Mouse (Mus musculus) forebrain, embryonic 15.5 days (tissue): ENCODE measurements around the gene Astl. TPM values are rescaled to one million over a fixed set of nuclear protein-coding genes. Genes with fewer than 3 reads are reported as not detected.
A peak's percentile ranks its signal among the peaks of the same experiment; 100 is the strongest.

ENCODE experiments used
- ATAC-seq: fragments of 200-750 bp; cut with Nextera tagmentation; replicated peaks from 2 replicates; pipeline ENCODE4 v1.8.0; 2017; ENCODE audit warnings: mild to moderate bottlenecking, moderate TSS enrichment, moderate library complexity
- H3K27ac ChIP-seq: fragments of 300-500 bp; sonication (generic); replicated peaks from 2 replicates; pipeline ENCODE4 v1.5.1; 2015; ENCODE audit warnings: mild to moderate bottlenecking, inconsistent platforms
- H3K27me3 ChIP-seq: fragments of 300-500 bp; sonication (generic); 2 replicates; pipeline ENCODE4 v1.6.1; 2015; ENCODE audit warnings: inconsistent platforms
- H3K36me3 ChIP-seq: fragments of 300-500 bp; sonication (generic); 2 replicates; pipeline ENCODE4 v1.6.1; 2015; ENCODE audit warnings: mild to moderate bottlenecking, inconsistent platforms
- H3K4me1 ChIP-seq: fragments of 300-500 bp; sonication (generic); 2 replicates; pipeline ENCODE4 v1.6.1; 2015; ENCODE audit warnings: inconsistent platforms
- H3K4me2 ChIP-seq: fragments of 300-500 bp; sonication (generic); replicated peaks from 2 replicates; pipeline ENCODE4 v1.6.1; 2015; ENCODE audit warnings: mild to moderate bottlenecking, inconsistent platforms
- H3K4me3 ChIP-seq: fragments of 300-500 bp; sonication (generic); 2 replicates; pipeline ENCODE4 v1.5.1; 2015; ENCODE audit warnings: mild to moderate bottlenecking, inconsistent platforms
- H3K9ac ChIP-seq: fragments of 300-500 bp; sonication (generic); replicated peaks from 2 replicates; pipeline ENCODE4 v1.6.1; 2015; ENCODE audit warnings: mild to moderate bottlenecking, inconsistent platforms
- H3K9me3 ChIP-seq: fragments of 300-500 bp; sonication (generic); 2 replicates; pipeline ENCODE4 v1.6.1; 2016; ENCODE audit warnings: inconsistent platforms
- WGBS: fragments of 180-500 bp; shearing (Covaris S2); methylation state at CpG from one replicate; pipeline ENCODE4 v1.1.7; 2015; ENCODE audit warnings: mixed read lengths; 5-methylcytosine and 5-hydroxymethylcytosine counted together
- polyA plus RNA-seq: library from polyadenylated mRNA; unstranded; fragments of >200 nt; fragmentation: Nextera tagmentation; extraction: Ambion mirVana; gene quantifications from 2 replicates; pipeline ENCODE4 v1.2.1, GENCODE M21; 2015

Gene Astl
- polyA plus RNA-seq, 1 experiment from 2014 or later = not detected

DNA sequence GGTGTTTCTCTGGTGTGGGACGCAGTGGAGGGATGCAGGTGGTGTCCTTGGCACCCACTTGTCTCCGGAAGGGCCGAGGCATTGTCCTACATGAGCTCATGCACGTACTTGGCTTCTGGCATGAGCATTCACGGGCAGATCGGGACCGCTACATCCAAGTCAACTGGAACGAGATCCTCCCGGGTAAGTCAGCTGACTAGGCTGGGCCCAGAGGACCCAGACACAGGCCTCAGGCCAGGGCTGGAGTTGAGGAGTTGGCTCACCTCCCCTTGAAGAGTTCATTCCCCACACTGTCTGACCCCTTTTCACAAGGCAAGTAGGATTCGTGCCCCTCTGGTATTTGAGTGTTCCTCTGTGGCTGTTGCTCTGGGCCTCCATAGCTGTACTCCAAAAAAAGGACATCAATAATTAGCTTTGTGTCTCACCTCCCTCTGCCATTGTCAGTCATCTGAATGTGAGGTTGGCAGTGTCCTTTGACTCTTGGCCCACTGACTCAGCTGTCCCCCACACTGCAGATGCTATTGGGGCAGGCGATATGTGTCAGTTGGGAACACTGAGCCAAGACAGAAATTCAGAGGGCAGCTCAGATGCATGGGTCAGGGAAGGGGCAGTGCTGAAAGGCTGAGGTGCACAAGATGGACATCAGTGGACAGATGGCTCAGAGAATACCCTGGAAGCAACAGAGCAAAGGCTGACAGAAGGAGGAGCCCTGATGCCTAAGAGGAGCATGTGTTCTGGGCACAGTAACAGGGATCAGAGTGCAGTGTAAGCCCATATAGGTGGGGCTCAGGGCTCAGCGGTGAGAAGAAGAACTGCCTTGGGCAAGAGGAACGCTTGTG, 8.9 kb downstream of the Astl start:
- H3K9me3 ChIP-seq = no peaks in the 10 kb centered on the region
- no peak for ATAC-seq
- 78% methylated on average over 13 of the region's 13 CpGs for WGBS

DNA sequence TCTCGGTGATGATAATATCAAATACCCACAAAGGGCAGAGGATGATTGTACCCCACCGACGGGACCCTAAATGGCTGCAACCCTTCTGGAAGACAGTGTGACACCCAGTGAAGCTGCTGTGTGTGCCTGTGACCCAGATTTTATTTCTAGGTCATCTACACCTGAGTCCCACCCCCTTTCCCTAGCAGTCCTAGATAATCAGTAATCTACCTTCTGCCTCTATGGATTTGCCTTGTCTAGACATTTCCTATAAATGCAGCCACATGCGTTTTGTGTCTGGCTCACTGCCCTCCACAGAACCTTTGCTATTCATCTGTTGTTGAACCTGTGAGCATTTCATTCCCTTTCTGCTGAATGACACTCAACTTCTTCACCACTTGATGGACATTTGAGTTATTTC, 15.4 kb downstream of the Astl start:
- WGBS = 91% methylated on average over 4 of the region's 4 CpGs

More for the DNA sequence above, 8.9 kb downstream of the Astl start:
- Histone ChIP-seq H3K27ac (no peak overlapping the region), H3K4me1 (no peaks in the 10 kb centered on the region), H3K36me3 (no peaks in the 10 kb centered on the region), H3K4me3 (no peak overlapping the region), H3K4me2 (no peak overlapping the region), H3K27me3 (no peaks in the 10 kb centered on the region), H3K9ac (no peak overlapping the region)

DNA sequence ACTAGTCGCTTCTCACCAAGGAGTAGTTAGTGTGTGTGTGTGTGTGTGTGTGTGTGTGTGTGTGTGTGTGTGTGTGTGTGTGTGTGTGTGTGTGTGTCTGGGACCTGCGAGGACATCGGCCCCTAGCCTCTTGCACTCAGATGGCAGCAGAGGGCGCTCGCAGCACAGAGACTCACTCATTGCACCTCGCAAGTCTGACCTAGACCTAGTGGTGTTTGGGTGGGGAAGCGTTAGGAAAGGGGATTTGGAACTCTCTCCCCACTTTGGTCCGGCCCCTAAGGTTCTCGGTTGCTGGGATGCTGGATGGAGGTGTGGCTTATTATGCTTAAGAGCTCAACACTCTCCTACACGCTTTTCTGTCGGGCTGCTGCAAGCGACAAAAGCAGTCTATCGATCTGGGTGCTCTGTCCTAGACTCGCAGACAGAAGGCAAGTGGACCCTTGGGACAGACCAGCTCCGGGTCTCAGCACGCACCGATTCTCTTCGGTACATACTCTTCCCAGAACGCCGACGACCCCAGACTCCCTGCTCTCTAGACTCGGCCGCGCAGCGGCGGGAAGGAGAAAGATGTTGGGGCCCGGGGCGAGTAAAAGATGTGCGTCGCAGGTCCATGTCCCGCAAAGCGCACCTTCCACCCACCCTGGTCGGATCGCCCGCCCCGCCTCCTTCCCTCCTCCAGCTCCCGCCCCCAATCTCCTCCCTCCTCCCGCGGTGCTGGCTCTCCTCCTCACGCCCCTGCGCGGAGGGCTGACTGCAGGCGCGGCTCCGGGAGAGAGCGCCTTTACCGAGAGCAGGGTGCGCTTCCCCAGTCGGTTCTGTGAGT, 24.2 kb downstream of the Astl start, which contains the start of gene Adra2b:
TSS of gene Adra2b (plus strand) at position 750 of the 823 bp plus-strand sequence.
- H3K9me3 ChIP-seq = no peaks in the 10 kb centered on the region
- H3K36me3 ChIP-seq = no peaks in the 10 kb centered on the region
- peak; percentile 72 for ATAC-seq
- H3K27ac ChIP-seq = no peak within 1 kb of the TSS
- H3K4me1 ChIP-seq = peaks cover 17% of the 10 kb centered on the region
- H3K4me3 ChIP-seq = peak within 1 kb of the TSS; percentile 46
- peak within 1 kb of the TSS; percentile 31 for H3K9ac ChIP-seq
- under 1% methylated on average over 48 of the region's 49 CpGs for WGBS
- peaks cover 60% of the 10 kb centered on the region for H3K27me3 ChIP-seq
- H3K4me2 ChIP-seq = peak within 1 kb of the TSS; percentile 83

More for the DNA sequence above, 15.4 kb downstream of the Astl start:
- H3K9ac ChIP-seq = no peak overlapping the region
- H3K27me3 ChIP-seq = 0 out of 2 replicates have a peak, but pooled peaks cover 5% of the 10 kb centered on the region
- no peaks in the 10 kb centered on the region for H3K4me1 ChIP-seq
- no peak overlapping the region for H3K4me2 ChIP-seq
- H3K36me3 ChIP-seq = no peaks in the 10 kb centered on the region
- no peak overlapping the region for H3K27ac ChIP-seq
- no peak for ATAC-seq
- H3K4me3 ChIP-seq = no peak overlapping the region
- no peaks in the 10 kb centered on the region for H3K9me3 ChIP-seq

DNA sequence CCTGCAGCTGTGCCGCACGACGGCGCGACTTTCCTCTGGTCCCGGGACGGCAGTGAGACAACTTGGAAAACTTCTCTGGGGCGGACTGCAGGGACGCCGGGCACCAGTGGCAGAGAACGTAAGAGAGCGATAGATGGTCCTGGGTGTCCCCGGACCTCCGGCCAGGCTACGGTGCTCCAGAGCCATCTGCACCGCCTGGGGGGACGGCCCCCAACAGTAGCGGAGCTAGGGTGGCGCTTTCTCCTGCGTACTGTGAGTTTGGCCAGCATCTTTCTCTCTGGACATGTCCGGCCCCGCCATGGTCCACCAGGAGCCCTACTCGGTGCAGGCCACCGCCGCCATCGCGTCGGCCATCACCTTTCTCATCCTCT, 24.8 kb downstream of the Astl start:
- Histone ChIP-seq H3K4me2 (peak overlapping the region; percentile 83), H3K9me3 (no peaks in the 10 kb centered on the region), H3K27ac (no peak overlapping the region), H3K36me3 (no peaks in the 10 kb centered on the region), H3K27me3 (peaks cover 60% of the 10 kb centered on the region), H3K4me3 (peak overlapping the region; percentile 46), H3K9ac (peak overlapping the region; percentile 31), H3K4me1 (peaks cover 17% of the 10 kb centered on the region)
- 2% methylated on average over 28 of the region's 28 CpGs for WGBS
- ATAC-seq = peak; percentile 53; the same call in 1 of the 2 replicates

DNA sequence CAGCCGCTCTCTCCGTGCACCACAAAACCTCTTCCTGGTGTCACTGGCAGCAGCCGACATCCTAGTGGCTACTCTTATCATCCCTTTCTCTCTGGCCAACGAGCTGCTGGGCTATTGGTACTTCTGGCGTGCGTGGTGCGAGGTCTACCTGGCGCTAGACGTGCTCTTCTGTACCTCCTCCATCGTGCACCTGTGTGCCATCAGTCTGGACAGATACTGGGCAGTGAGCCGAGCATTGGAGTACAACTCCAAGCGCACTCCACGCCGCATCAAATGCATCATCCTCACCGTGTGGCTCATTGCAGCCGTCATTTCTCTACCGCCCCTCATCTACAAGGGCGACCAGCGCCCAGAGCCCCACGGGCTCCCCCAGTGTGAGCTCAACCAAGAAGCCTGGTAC, 25.3 kb downstream of the Astl start:
- no peak overlapping the region for H3K27ac ChIP-seq
- peak overlapping the region; percentile 83 for H3K4me2 ChIP-seq
- peaks cover 60% of the 10 kb centered on the region for H3K27me3 ChIP-seq
- H3K4me1 ChIP-seq = peaks cover 17% of the 10 kb centered on the region
- H3K9me3 ChIP-seq = no peaks in the 10 kb centered on the region
- 0 out of 2 replicates have a peak overlapping the region, but pooled peaks have one; percentile 7 for H3K9ac ChIP-seq
- no peak for ATAC-seq
- peak overlapping the region; percentile 46 for H3K4me3 ChIP-seq
- H3K36me3 ChIP-seq = no peaks in the 10 kb centered on the region
- WGBS = 7% methylated on average over 20 of the region's 20 CpGs

DNA sequence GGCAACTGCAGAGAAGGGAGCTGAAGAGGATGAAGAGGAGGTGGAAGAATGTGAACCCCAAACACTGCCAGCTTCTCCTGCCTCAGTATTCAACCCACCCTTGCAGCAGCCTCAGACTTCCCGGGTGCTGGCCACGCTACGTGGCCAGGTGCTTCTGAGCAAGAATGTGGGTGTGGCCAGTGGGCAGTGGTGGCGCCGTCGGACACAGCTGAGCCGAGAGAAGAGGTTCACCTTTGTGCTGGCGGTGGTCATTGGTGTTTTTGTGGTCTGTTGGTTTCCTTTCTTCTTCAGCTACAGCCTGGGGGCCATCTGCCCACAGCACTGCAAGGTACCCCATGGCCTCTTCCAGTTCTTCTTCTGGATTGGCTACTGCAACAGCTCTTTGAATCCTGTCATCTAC, 26.0 kb downstream of the Astl start:
- peaks cover 17% of the 10 kb centered on the region for H3K4me1 ChIP-seq
- whole genome bisulfite sequencing = 22% methylated on average over 8 of the region's 8 CpGs
- no peak overlapping the region for H3K9ac ChIP-seq
- no peaks in the 10 kb centered on the region for H3K36me3 ChIP-seq
- H3K4me3 ChIP-seq = no peak overlapping the region
- no peaks in the 10 kb centered on the region for H3K9me3 ChIP-seq
- ATAC-seq = no peak
- peaks cover 60% of the 10 kb centered on the region for H3K27me3 ChIP-seq
- H3K4me2 ChIP-seq = no peak overlapping the region
- H3K27ac ChIP-seq = no peak overlapping the region

DNA sequence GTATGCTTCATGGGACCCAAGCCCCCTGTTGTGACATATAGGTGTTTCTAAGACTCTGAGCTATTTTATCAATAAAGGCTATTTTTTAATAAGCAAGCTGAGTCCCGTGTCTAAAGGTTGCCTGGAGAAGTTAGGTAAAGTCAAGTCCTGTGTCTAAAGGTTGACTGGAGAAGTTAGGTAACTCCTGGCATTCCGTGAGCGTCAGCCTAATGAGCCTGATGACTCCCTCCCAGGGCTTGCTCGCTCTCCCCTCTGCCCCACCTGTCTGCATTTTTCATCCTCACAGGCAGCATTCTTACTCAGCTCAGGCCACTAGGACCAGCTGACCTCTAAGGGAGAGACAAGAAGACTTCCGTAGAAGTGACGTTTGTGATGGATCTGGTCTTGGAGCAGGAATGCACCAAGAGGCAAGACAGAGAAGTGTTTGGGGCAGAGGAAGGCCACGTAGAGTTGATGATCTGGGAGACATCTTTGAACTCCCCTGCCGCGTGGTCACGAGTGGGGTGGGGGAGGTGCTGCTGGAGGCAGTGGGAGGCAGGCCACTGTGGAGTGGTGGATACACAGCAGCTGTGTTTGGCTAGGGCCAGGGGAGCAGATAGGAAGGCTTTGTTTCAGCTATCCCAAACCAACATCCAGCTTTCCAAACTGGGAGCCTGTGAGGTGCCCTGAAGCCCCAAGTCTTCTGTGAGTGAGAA, 28.8 kb downstream of the Astl start:
- Histone ChIP-seq H3K4me1 (peaks cover 17% of the 10 kb centered on the region), H3K27ac (no peak overlapping the region), H3K4me3 (no peak overlapping the region), H3K27me3 (peaks cover 39% of the 10 kb centered on the region), H3K4me2 (no peak overlapping the region), H3K9me3 (no peaks in the 10 kb centered on the region), H3K9ac (no peak overlapping the region), H3K36me3 (no peaks in the 10 kb centered on the region)
- no peak for ATAC-seq
- 83% methylated on average over 10 of the region's 10 CpGs for WGBS

DNA sequence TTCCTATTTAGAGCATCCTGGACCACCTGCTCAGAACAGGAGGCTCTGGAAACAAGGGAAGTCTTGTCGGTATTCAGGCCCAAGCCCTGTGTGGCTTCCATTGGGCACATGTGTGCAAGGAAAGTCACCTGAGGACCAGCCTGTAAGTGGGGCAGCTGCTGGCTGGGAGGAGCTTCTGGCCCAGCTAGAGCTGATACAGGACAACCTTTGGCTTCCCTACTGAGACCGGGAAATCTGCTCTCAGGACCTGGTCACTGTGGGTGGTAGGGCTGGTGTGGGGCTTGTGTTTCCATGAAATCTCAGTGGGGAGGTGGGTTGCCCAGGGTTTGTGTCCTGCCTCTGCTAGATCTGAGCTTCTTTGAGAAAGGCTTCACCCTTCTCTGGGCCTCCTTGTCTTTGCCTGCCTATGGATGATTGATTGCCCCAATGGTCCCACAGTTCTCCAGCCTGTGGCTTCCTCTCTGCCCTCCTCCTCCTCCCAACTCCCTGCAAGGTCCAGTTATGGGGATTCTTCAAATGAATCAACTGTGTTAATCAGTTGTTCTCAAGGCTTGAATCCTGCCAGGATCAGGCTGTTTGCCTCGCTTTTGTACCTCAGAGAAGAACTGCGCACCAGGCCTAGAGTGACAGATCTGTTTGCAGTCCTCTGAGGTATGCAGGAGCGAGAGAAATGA, 31.4 kb downstream of the Astl start:
- Histone ChIP-seq H3K9me3 (no peaks in the 10 kb centered on the region), H3K4me1 (no peaks in the 10 kb centered on the region), H3K27me3 (peaks cover 17% of the 10 kb centered on the region), H3K9ac (no peak overlapping the region), H3K4me2 (no peak overlapping the region), H3K36me3 (no peaks in the 10 kb centered on the region), H3K4me3 (no peak overlapping the region), H3K27ac (no peak overlapping the region)
- ATAC-seq = no peak
- WGBS = 76% methylated on average over 5 of the region's 5 CpGs

DNA sequence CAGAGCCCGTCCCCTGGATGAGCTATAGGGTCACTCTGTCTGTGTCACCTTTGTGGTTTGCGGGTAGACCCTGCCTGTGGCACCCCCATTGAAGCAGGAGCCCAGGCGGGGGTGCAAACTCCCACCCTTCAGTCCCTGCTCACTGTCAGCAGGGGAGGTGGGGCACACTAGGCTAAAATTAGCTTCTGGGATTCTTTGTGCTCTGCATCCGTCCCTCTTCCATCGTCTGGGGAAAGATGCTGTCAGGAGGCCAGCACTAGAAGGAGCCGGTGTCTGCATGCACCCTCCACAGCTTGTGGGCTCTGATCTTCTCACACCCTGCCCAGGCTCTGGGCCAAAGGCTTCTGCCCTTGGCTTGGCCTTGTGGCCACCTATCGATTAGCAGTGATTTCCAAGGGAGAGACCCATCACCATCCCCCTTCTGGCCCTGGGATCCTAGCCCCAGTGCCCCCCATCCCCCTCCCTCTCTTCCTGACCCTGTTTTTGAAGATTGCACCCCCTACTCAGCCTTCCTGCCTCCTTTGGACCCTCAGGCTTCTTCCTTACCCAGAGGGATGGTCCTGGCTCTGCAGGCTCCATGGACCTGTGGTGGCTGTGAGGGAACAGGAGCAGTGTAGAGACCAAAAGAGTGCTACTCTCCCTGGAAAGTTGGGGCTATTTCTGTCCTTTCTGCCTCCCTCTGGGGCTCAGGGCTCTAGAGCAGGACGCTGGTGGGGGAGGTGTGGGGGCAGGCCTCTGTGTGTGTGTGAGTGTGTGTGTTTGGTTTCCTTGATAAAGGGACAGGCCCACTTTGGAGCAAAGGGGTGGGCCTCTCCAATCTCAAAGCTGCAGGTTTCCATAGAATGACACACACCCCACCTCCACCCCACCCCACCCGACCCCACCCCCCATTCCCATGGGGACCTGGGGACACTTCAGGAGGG, 32.4 kb downstream of the Astl start:
- no peak overlapping the region for H3K9ac ChIP-seq
- H3K4me2 ChIP-seq = no peak overlapping the region
- H3K36me3 ChIP-seq = no peaks in the 10 kb centered on the region
- peaks cover 8% of the 10 kb centered on the region for H3K27me3 ChIP-seq
- WGBS = 51% methylated on average over 9 of the region's 9 CpGs
- 0 out of 2 replicates have a peak, but pooled peaks cover 3% of the 10 kb centered on the region for H3K4me1 ChIP-seq
- ATAC-seq = no peak
- no peak overlapping the region for H3K27ac ChIP-seq
- H3K4me3 ChIP-seq = no peak overlapping the region
- H3K9me3 ChIP-seq = no peaks in the 10 kb centered on the region

DNA sequence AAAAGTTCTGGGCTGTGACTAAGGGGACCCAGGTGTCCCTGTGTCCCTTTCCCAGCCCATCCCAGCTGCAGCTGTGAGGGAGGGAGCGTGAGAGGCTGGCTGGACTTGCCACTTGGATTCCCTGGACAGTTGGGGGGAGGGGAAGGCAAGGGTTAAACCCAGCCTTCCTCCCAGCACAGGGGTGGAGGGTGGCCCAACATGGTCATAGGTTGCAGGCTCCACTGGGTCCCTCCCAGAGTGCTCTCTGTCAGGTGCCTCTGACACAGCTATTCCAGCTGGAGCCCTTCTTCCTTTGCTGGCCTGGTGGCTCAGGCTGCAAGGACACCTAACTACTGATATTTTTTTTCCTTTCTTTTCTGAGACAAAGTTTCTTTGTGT, 33.0 kb downstream of the Astl start:
- 0 out of 2 replicates have a peak, but pooled peaks cover 4% of the 10 kb centered on the region for H3K4me1 ChIP-seq
- H3K4me3 ChIP-seq = no peak overlapping the region
- WGBS = 70% methylated on average over 1 of the region's 1 CpGs
- peaks cover 2% of the 10 kb centered on the region; the same call in 1 of the 2 replicates for H3K27me3 ChIP-seq
- H3K36me3 ChIP-seq = no peaks in the 10 kb centered on the region
- H3K9me3 ChIP-seq = no peaks in the 10 kb centered on the region
- no peak overlapping the region for H3K9ac ChIP-seq
- H3K27ac ChIP-seq = no peak overlapping the region
- ATAC-seq = no peak
- H3K4me2 ChIP-seq = no peak overlapping the region
